In genomic region chr7:131167771-131168170, GRCm38 (mm10) we compare ENCODE assay signal across 28 mouse cellular contexts. TPM values are rescaled to one million over a fixed set of nuclear protein-coding genes. Genes with fewer than 3 reads are reported as not detected.
"Had no signal": no experiment of that assay in that cellular context is flagged by ENCODE, and none has a peak within 500 bp of the region (broad histone marks: within the 10 kb centered on the region; RNA-seq: fewer than 3 reads in every experiment).

No protein-coding gene starts in this region.

- H3K4me1 ChIP-seq: heart, embryonic 13.5 days; heart, embryonic 15.5 days; hindbrain, embryonic 13.5 days; intestine, embryonic 15.5 days; limb, embryonic 10.5 days; limb, embryonic 12.5 days had no signal

- DNase-seq: forebrain, postnatal 0 days; gastrocnemius, postnatal 14 days; gastrocnemius, postnatal 36 days; heart, adult 18-20 months; heart, postnatal 14 days; heart, postnatal 36 days; kidney, adult 18-20 months; kidney, adult 8-10 months; kidney, postnatal 10 days; kidney, postnatal 25 days; kidney, postnatal 4 days; liver had no signal

- H3K36me3 ChIP-seq: heart, embryonic 13.5 days; heart, embryonic 15.5 days; hindbrain, embryonic 13.5 days; intestine, embryonic 15.5 days; limb, embryonic 10.5 days; limb, embryonic 12.5 days had no signal

- H3K27me3 ChIP-seq: heart, embryonic 13.5 days; heart, embryonic 15.5 days; hindbrain, embryonic 13.5 days; intestine, embryonic 15.5 days; limb, embryonic 12.5 days had no signal

- H3K27ac ChIP-seq: heart, embryonic 13.5 days; heart, embryonic 15.5 days; hindbrain, embryonic 13.5 days; intestine, embryonic 15.5 days; left cerebral cortex, adult 2 months; limb, embryonic 10.5 days; limb, embryonic 12.5 days had no signal

- H3K4me3 ChIP-seq: heart, embryonic 13.5 days; heart, embryonic 15.5 days; hindbrain, embryonic 13.5 days; intestine, embryonic 15.5 days; left cerebral cortex, adult 2 months; limb, embryonic 10.5 days; limb, embryonic 12.5 days had no signal

RNA-seq across cellular contexts. Expression of gene 5430419D17Rik, which starts 6.4 kb away (rescaled TPM):
- polyA plus RNA-seq: hindbrain, embryonic 11.5 days; hindbrain, embryonic 13.5 days; inflammation-experienced regulatory T-cells, adult 6 months; intestine, postnatal 0 days; kidney, embryonic 14.5 days; kidney, embryonic 16.5 days; limb, embryonic 10.5 days; limb, embryonic 12.5 days had no signal

RNA-seq across cellular contexts. Expression of gene 4933402N03Rik, which starts 21.7 kb away (rescaled TPM):
- polyA plus RNA-seq: forebrain, postnatal 0 days; heart, embryonic 11.5 days; heart, embryonic 13.5 days; heart, embryonic 15.5 days; heart, postnatal 0 days; hindbrain, embryonic 11.5 days; hindbrain, embryonic 13.5 days; hindbrain, embryonic 16.5 days; inflammation-experienced regulatory T-cells, adult 6 months; intestine, embryonic 15.5 days; intestine, postnatal 0 days; kidney, embryonic 14.5 days; kidney, embryonic 16.5 days; limb, embryonic 10.5 days; limb, embryonic 12.5 days; limb, embryonic 14.5 days had no signal
